Mouse (Mus musculus): ENCODE measurements around the gene Osbpl5.
"Not testable (repeated sequence)": the region's sequence is repeated elsewhere in the genome, so short reads cannot be mapped to it uniquely, and the experiment has no call there.

GRCm38 (mm10) chr7:143680836-143681235 lies 75.9 kb downstream of the Osbpl5 start:
- not testable (repeated sequence) for TF ChIP-seq POLR2A (IDR thresholded peaks at IDR 0.05; ENCODE audit: low read depth, low read length); CTCF (IDR thresholded peaks at IDR 0.05; ENCODE audit: extremely low read depth, insufficient read length, insufficient replicate concordance, low read depth, low read length)

Data from small intestine, adult 2 months (tissue).